Mouse (Mus musculus) liver, adult 2 months (tissue): ENCODE results near the gene Trpm8.

Experiments
- CTCF ChIP-seq: fragments of 200-500 bp; IDR thresholded peaks from 2 replicates; pipeline ENCODE4 v1.5.1; 2011; ENCODE audit warnings: low read depth, low read length, control low read depth
- POLR2A ChIP-seq: fragments of 200-500 bp; IDR thresholded peaks from 2 replicates; pipeline ENCODE4 v1.6.1; 2011; ENCODE audit warnings: low read length, control low read depth; ENCODE audit not compliant: insufficient read depth; ENCODE audit errors: extremely low read depth

- TF ChIP-seq POLR2A (no peak), CTCF (no peak)
These were observed 22.5 kb upstream of the Trpm8 start for GRCm38 (mm10) chr1:88254793-88255465.
